Mouse (Mus musculus): Measurements from ENCODE around the gene Aaas. TPM values are rescaled to one million over a fixed set of nuclear protein-coding genes. Genes with fewer than 3 reads are reported as not detected.
A peak's percentile ranks its signal among the peaks of the same experiment; 100 is the strongest.

The Aaas gene
- polyA plus RNA-seq, 1 experiment: 38.1 TPM

- Histone ChIP-seq H3K36me3 (ENCODE audit: control insufficient read depth, insufficient read depth, low read length) (no peaks in the 10 kb centered on the region), H3K27ac (ENCODE audit: insufficient read depth, low read depth, low read length) (no peak overlapping the region), H3K4me3 (ENCODE audit: insufficient read depth, low read depth, low read length) (no peak overlapping the region), H3K27me3 (replicated peaks; ENCODE audit: control insufficient read depth, insufficient read depth, low read length) (no peaks in the 10 kb centered on the region), H3K4me1 (ENCODE audit: control insufficient read depth, insufficient read depth, low read length) (peaks cover 10% of the 10 kb centered on the region; the same call in 1 of the 2 replicates)
- 80% methylated on average over 3 of the region's 3 CpGs for WGBS
- TF ChIP-seq CTCF (conservative IDR thresholded peaks at IDR 0.05; ENCODE audit: insufficient read depth, insufficient read length, low read depth, low read length) (no peak), POLR2A (IDR thresholded peaks at IDR 0.05; ENCODE audit: low read depth, low read length) (no peak)
- no peak for DNase-seq
Measured at GRCm38 (mm10) chr15:102388942-102389341, 38.4 kb upstream of the Aaas start.

GRCm38 (mm10) chr15:102386640-102387039, 36.1 kb upstream of the Aaas start:
- Histone ChIP-seq H3K27ac (ENCODE audit: insufficient read depth, low read depth, low read length) (no peak overlapping the region), H3K36me3 (ENCODE audit: control insufficient read depth, insufficient read depth, low read length) (no peaks in the 10 kb centered on the region), H3K27me3 (replicated peaks; ENCODE audit: control insufficient read depth, insufficient read depth, low read length) (no peaks in the 10 kb centered on the region), H3K4me1 (ENCODE audit: control insufficient read depth, insufficient read depth, low read length) (peaks cover 9% of the 10 kb centered on the region; the same call in 1 of the 2 replicates), H3K4me3 (ENCODE audit: insufficient read depth, low read depth, low read length) (no peak overlapping the region)
- DNase-seq: no peak
- 46% methylated on average over 9 of the region's 9 CpGs for WGBS
- TF ChIP-seq CTCF (conservative IDR thresholded peaks at IDR 0.05; ENCODE audit: insufficient read depth, insufficient read length, low read depth, low read length) (no peak), POLR2A (IDR thresholded peaks at IDR 0.05; ENCODE audit: low read depth, low read length) (no peak)

DNA sequence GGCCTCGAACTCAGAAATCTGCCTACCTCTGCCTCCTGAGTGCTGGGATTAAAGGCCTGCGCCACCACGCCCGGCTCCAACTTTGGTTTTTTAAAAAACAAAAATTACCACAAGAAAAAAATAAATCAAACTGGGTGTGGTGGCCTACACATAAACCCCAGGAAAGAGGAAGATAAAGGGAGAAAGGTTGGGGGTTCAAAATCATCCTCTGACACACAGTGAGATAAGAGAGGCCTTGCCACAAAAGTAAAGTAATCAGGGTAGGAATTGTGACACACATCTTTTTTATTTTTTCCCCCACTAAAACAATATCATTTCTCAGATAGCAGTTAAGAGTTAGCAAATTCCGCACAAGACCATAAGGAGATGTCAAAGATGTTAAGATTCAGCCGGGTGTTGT, 33.1 kb upstream of the Aaas start:
- DNase-seq: no peak
- no peaks in the 10 kb centered on the region for H3K27me3 ChIP-seq (replicated peaks; ENCODE audit: control insufficient read depth, insufficient read depth, low read length)
- TF ChIP-seq CTCF (conservative IDR thresholded peaks at IDR 0.05; ENCODE audit: insufficient read depth, insufficient read length, low read depth, low read length) (no peak), POLR2A (IDR thresholded peaks at IDR 0.05; ENCODE audit: low read depth, low read length) (no peak)
- H3K4me1 ChIP-seq (ENCODE audit: control insufficient read depth, insufficient read depth, low read length): peaks cover 7% of the 10 kb centered on the region; the same call in 1 of the 2 replicates
- 83% methylated on average over 6 of the region's 6 CpGs for WGBS
- H3K27ac ChIP-seq (ENCODE audit: insufficient read depth, low read depth, low read length): no peak overlapping the region
- H3K36me3 ChIP-seq (ENCODE audit: control insufficient read depth, insufficient read depth, low read length): no peaks in the 10 kb centered on the region
- H3K4me3 ChIP-seq (ENCODE audit: insufficient read depth, low read depth, low read length): no peak overlapping the region

DNA sequence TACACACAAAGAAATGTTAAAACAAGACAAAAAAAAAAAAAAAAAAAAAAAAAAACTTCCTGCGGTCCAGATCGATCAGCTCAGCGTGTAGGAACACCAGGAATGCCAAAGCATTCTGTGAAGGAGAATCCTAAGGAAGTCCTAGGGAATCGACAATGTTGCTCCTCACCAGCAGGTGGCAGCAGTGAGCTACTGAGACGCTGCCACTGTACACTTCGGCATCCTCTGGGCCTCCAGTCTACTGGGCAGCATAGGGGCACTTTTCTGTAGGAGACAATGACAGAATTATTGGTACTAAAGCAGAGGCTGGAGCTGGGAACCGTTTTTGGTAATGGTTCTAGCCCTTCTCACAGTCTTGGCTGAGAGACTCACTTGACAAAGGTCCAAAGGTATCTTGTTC, 31.0 kb upstream of the Aaas start:
- TF ChIP-seq POLR2A (IDR thresholded peaks at IDR 0.05; ENCODE audit: low read depth, low read length) (no peak), CTCF (conservative IDR thresholded peaks at IDR 0.05; ENCODE audit: insufficient read depth, insufficient read length, low read depth, low read length) (peak; percentile 99)
- Histone ChIP-seq H3K27me3 (replicated peaks; ENCODE audit: control insufficient read depth, insufficient read depth, low read length) (no peaks in the 10 kb centered on the region), H3K27ac (ENCODE audit: insufficient read depth, low read depth, low read length) (no peak overlapping the region), H3K36me3 (ENCODE audit: control insufficient read depth, insufficient read depth, low read length) (no peaks in the 10 kb centered on the region), H3K4me1 (ENCODE audit: control insufficient read depth, insufficient read depth, low read length) (peaks cover 5% of the 10 kb centered on the region; the same call in 1 of the 2 replicates), H3K4me3 (ENCODE audit: insufficient read depth, low read depth, low read length) (no peak overlapping the region)
- WGBS: 0% methylated on average over 7 of the region's 7 CpGs
- peak; percentile 88 for DNase-seq

GRCm38 (mm10) chr15:102377810-102378262, 27.3 kb upstream of the Aaas start:
- H3K4me1 ChIP-seq (ENCODE audit: control insufficient read depth, insufficient read depth, low read length): peaks cover 8% of the 10 kb centered on the region; the same call in 1 of the 2 replicates
- peak; percentile 89 for DNase-seq
- WGBS: 28% methylated on average over 10 of the region's 10 CpGs
- no peak overlapping the region for H3K4me3 ChIP-seq (ENCODE audit: insufficient read depth, low read depth, low read length)
- H3K27ac ChIP-seq (ENCODE audit: insufficient read depth, low read depth, low read length): peak overlapping the region; percentile 88
- TF ChIP-seq CTCF (conservative IDR thresholded peaks at IDR 0.05; ENCODE audit: insufficient read depth, insufficient read length, low read depth, low read length): no peak
- no peak for TF ChIP-seq POLR2A (IDR thresholded peaks at IDR 0.05; ENCODE audit: low read depth, low read length)
- no peaks in the 10 kb centered on the region for H3K27me3 ChIP-seq (replicated peaks; ENCODE audit: control insufficient read depth, insufficient read depth, low read length)
- no peaks in the 10 kb centered on the region for H3K36me3 ChIP-seq (ENCODE audit: control insufficient read depth, insufficient read depth, low read length)

- Histone ChIP-seq H3K27me3 (replicated peaks; ENCODE audit: control insufficient read depth, insufficient read depth, low read length) (no peaks in the 10 kb centered on the region), H3K4me1 (ENCODE audit: control insufficient read depth, insufficient read depth, low read length) (peaks cover 7% of the 10 kb centered on the region; the same call in 1 of the 2 replicates), H3K4me3 (ENCODE audit: insufficient read depth, low read depth, low read length) (peak overlapping the region; percentile 63), H3K27ac (ENCODE audit: insufficient read depth, low read depth, low read length) (peak overlapping the region; percentile 81), H3K36me3 (ENCODE audit: control insufficient read depth, insufficient read depth, low read length) (no peaks in the 10 kb centered on the region)
- under 1% methylated on average over 7 of the region's 7 CpGs for WGBS
- TF ChIP-seq CTCF (conservative IDR thresholded peaks at IDR 0.05; ENCODE audit: insufficient read depth, insufficient read length, low read depth, low read length): peak; percentile 93
- peak; percentile 0 for TF ChIP-seq POLR2A (IDR thresholded peaks at IDR 0.05; ENCODE audit: low read depth, low read length)
- DNase-seq: peak; percentile 94
Measured at GRCm38 (mm10) chr15:102377163-102377543, 26.6 kb upstream of the Aaas start.

DNA sequence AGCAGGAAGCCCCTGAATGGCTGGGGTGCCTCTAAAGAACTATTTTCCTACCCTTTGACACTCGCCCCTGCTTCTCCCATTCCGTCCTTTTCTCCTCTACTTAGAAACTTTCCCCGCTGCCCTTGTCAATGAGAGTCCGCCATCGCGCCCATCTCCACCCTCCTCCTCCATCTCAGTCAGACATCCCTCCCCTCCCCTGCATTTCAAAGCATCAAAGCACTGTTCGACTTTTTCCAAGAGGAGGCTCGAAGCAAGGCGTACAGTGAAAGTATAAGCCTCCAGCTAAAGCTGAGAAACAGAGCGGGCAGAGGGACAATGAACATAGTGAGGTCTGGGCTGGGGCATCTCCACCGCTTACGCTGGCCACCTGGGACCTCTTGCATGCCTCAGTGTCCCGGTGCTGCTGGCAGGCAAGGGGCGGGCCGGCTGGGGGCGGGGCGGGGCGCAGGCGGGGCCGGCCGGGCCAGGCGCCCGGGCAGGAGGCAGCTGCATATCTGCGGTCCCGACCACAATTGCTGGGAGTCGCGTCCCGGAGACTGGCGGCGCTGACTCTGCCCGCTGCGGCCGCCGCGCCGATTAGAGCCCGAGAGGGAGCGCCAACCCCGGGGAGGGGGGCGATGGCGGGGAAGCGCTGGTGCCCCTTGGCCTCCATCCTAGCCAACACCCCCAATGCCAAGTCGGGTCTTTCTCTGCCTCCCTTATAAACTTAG, 26.0 kb upstream of the Aaas start:
- Histone ChIP-seq H3K27me3 (replicated peaks; ENCODE audit: control insufficient read depth, insufficient read depth, low read length) (no peaks in the 10 kb centered on the region), H3K4me3 (ENCODE audit: insufficient read depth, low read depth, low read length) (peak overlapping the region; percentile 63), H3K27ac (ENCODE audit: insufficient read depth, low read depth, low read length) (peak overlapping the region; percentile 81), H3K36me3 (ENCODE audit: control insufficient read depth, insufficient read depth, low read length) (no peaks in the 10 kb centered on the region), H3K4me1 (ENCODE audit: control insufficient read depth, insufficient read depth, low read length) (peaks cover 2% of the 10 kb centered on the region; the same call in 1 of the 2 replicates)
- WGBS: 2% methylated on average over 42 of the region's 43 CpGs
- no peak for TF ChIP-seq CTCF (conservative IDR thresholded peaks at IDR 0.05; ENCODE audit: insufficient read depth, insufficient read length, low read depth, low read length)
- peak; percentile 42 for TF ChIP-seq POLR2A (IDR thresholded peaks at IDR 0.05; ENCODE audit: low read depth, low read length)
- peak; percentile 71 for DNase-seq
